Mouse (Mus musculus) kidney, adult 10 weeks (tissue): ENCODE measurements around the gene Olfr593. TPM values are rescaled to one million over a fixed set of nuclear protein-coding genes. Genes with fewer than 3 reads are reported as not detected.

ENCODE experiments used
- polyA plus RNA-seq: library from polyadenylated mRNA; stranded (reverse); fragments of 350-450 nt; fragmentation: Illumina TruSeq; extraction: RNeasy Lipid Tissue Mini Kit (QIAGEN cat#74804); gene quantifications from one replicate; pipeline ENCODE4 v1.2.3, GENCODE M21; 2014; ENCODE audit warnings: low read depth, low replicate concordance

The Olfr593 gene
- polyA plus RNA-seq, result not detected

GRCm38 (mm10) chr7:103211562-103211961 lies at the start of gene Olfr593:
TSS of gene Olfr593 (plus strand) at chr7:103211862.

GRCm38 (mm10) chr7:103178240-103178639 lies 33.4 kb upstream of the Olfr593 start, which contains the start of gene Olfr591:
TSS of gene Olfr591 (minus strand) at chr7:103178340.

GRCm38 (mm10) chr7:103184503-103184902 lies 27.2 kb upstream of the Olfr593 start, which contains the start of gene Olfr592:
TSS of gene Olfr592 (plus strand) at chr7:103184803.

GRCm38 (mm10) chr7:103216696-103217095 lies 5.0 kb downstream of the Olfr593 start, which contains the start of gene Olfr594:
TSS of gene Olfr594 (plus strand) at chr7:103216996.

GRCm38 (mm10) chr7:103252405-103252804 lies 40.7 kb downstream of the Olfr593 start, which contains the start of gene Usp17ld:
TSS of gene Usp17ld (minus strand) at chr7:103252505.

Other genes with a start within 250 kb of the Olfr593 start
- gene Olfr576, start 249.2 kb upstream of the Olfr593 start, polyA plus RNA-seq, result not detected
- not detected for gene Olfr577, start 235.9 kb upstream of the Olfr593 start, polyA plus RNA-seq
- gene Olfr578, start 222.5 kb upstream of the Olfr593 start, polyA plus RNA-seq, result not detected
- not detected for gene Olfr582, start 173.8 kb upstream of the Olfr593 start, polyA plus RNA-seq
- not detected for gene Olfr583, start 160.6 kb upstream of the Olfr593 start, polyA plus RNA-seq
- gene Olfr584, start 130.0 kb upstream of the Olfr593 start, polyA plus RNA-seq, result not detected
- not detected for gene Olfr585, start 114.1 kb upstream of the Olfr593 start, polyA plus RNA-seq
- not detected for gene Olfr586, start 86.2 kb upstream of the Olfr593 start, polyA plus RNA-seq
- not detected for gene Olfr588-ps1, start 71.0 kb upstream of the Olfr593 start, polyA plus RNA-seq
- gene Olfr589, start 55.5 kb upstream of the Olfr593 start, polyA plus RNA-seq, result not detected
- gene Olfr591, start 33.5 kb upstream of the Olfr593 start, polyA plus RNA-seq, result not detected
- not detected for gene Olfr592, start 27.1 kb upstream of the Olfr593 start, polyA plus RNA-seq
- gene Olfr594, start 5.1 kb downstream of the Olfr593 start, polyA plus RNA-seq, result not detected
- not detected for gene Usp17ld, start 40.6 kb downstream of the Olfr593 start, polyA plus RNA-seq
- not detected for gene Olfr596, start 93.8 kb downstream of the Olfr593 start, polyA plus RNA-seq
- gene Olfr597, start 104.5 kb downstream of the Olfr593 start, polyA plus RNA-seq, result not detected
- gene Olfr598, start 111.7 kb downstream of the Olfr593 start, polyA plus RNA-seq, result not detected
- gene Olfr599, start 124.1 kb downstream of the Olfr593 start, polyA plus RNA-seq, result not detected
- not detected for gene Olfr600, start 137.8 kb downstream of the Olfr593 start, polyA plus RNA-seq
- gene Olfr601, start 150.8 kb downstream of the Olfr593 start, polyA plus RNA-seq, result not detected
- not detected for gene Olfr603, start 174.3 kb downstream of the Olfr593 start, polyA plus RNA-seq
- gene Usp17lc, start 203.2 kb downstream of the Olfr593 start, polyA plus RNA-seq, result not detected
- gene Olfr605, start 233.6 kb downstream of the Olfr593 start, polyA plus RNA-seq, result not detected
- not detected for gene Olfr606, start 237.2 kb downstream of the Olfr593 start, polyA plus RNA-seq